In the genomic region with DNA sequence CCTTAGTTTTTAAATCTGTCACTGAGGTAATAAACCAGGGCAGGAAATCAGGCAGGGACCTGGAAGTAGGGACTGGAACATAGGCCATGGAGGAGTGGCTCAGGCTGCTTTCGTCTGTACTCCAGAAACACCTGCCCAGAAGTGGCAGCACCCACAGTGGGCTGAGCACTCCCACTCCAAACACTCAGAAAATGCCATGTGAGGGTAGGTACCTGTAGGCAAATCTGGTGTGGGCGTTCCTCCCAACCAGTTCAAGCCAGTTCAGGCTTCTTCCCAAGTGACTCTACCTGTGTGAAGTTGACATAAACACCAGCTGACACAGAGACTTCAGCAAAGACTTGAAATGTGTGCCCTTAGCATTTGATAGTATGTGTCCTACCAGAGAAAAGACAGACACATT, we compare ENCODE assay signal across 16 mouse cellular contexts.
"Had no signal": no experiment of that assay in that cellular context is flagged by ENCODE, and none has a peak within 500 bp of the region (broad histone marks: within the 10 kb centered on the region; RNA-seq: fewer than 3 reads in every experiment).

No protein-coding gene starts in this region.

- DNase-seq: kidney, adult 2 months; kidney, postnatal 10 days; kidney, postnatal 36 days; layer of hippocampus, postnatal 36 days; liver; lung, embryonic 14.5 days; thymus, adult 18-20 months; thymus, postnatal 36 days had no signal

- H3K4me3 ChIP-seq: limb, embryonic 10.5 days; limb, embryonic 13.5 days; liver, embryonic 12.5 days; liver, embryonic 15.5 days; midbrain, embryonic 12.5 days; myocyte; neural tube, embryonic 13.5 days had no signal

- H3K4me1 ChIP-seq: limb, embryonic 10.5 days; limb, embryonic 13.5 days; liver, embryonic 12.5 days; liver, embryonic 15.5 days; midbrain, embryonic 12.5 days; neural tube, embryonic 13.5 days had no signal

- H3K9me3 ChIP-seq: limb, embryonic 10.5 days; limb, embryonic 13.5 days; liver, embryonic 12.5 days; liver, embryonic 15.5 days; midbrain, embryonic 12.5 days; neural tube, embryonic 13.5 days had no signal

- H3K27ac ChIP-seq: limb, embryonic 10.5 days; limb, embryonic 13.5 days; liver, embryonic 12.5 days; liver, embryonic 15.5 days; macrophage; midbrain, embryonic 12.5 days; neural tube, embryonic 13.5 days had no signal

- H3K27me3 ChIP-seq: limb, embryonic 13.5 days; liver, embryonic 12.5 days; liver, embryonic 15.5 days; midbrain, embryonic 12.5 days; neural tube, embryonic 13.5 days had no signal
